Comparison of ENCODE assay signal across 8 mouse cellular contexts in the genomic region with DNA sequence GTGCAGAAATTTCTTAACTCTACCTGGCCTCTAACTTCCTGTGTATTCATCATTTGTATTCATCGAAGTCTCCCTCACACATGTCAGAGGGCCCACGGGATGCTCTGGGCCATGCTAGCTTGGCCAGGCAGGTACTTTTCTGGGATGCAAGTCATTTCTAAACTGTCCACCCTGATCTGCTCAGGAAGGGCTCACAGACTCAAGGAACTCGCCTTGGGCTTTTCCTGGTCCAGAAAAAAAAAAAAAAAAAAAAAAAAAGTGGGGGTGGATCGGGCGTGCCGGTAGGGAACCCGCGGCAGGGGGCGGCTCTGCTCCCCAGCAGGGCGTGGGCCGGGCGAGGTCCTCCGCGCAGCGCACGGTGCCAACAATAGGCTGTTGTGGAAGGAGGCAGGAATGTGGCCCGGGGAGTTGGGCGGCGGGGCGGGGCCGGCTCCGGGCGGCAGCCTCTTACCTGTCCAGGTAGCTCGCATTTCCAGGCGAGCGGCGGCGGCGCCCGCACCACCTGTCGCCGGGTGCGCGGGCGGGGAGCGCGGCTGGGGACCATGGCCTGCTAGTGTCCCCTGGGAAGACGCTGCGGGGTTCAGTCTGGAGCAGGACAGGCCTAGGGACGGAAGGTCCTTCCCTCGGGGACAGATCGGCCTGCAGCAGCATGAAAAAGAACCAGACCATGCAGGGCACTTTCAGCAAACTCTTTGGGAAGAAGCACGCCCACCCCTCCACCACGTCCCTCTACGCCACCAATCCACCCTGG. TPM values are rescaled to one million over a fixed set of nuclear protein-coding genes. Genes with fewer than 3 reads are reported as not detected.
DNase-seq lines count a peak whose midpoint lies in the region; ATAC-seq and TF ChIP-seq lines count a peak whose summit lies in the region.

A gene (plus strand): TSS at position 460 of the 751 bp plus-strand sequence.

- peaks cover 6% of the 10 kb centered on the region; the same call in 1 of the 2 replicates for H3K4me1 ChIP-seq in forebrain, embryonic 14.5 days (ENCODE audit: control insufficient read depth, insufficient read depth, low read length)
- H3K4me1 ChIP-seq in kidney, embryonic 15.5 days = peaks cover 42% of the 10 kb centered on the region
- H3K4me1 ChIP-seq in lung, postnatal 0 days (ENCODE audit: insufficient read depth, low read depth, low read length) = peaks cover 14% of the 10 kb centered on the region; the same call in 1 of the 2 replicates

- H3K27ac ChIP-seq in forebrain, embryonic 14.5 days (ENCODE audit: low read depth, low read length) = no peak within 1 kb of the TSS
- H3K27ac ChIP-seq in kidney, embryonic 15.5 days = peak within 1 kb of the TSS; percentile 52
- peak within 1 kb of the TSS; percentile 84 for H3K27ac ChIP-seq in lung, postnatal 0 days (ENCODE audit: low read length)

- H3K4me3 ChIP-seq in forebrain, embryonic 14.5 days (ENCODE audit: low read depth, low read length) = peak within 1 kb of the TSS; percentile 29
- H3K4me3 ChIP-seq in kidney, embryonic 15.5 days (replicated peaks) = peak within 1 kb of the TSS; percentile 53
- peak within 1 kb of the TSS; percentile 56 for H3K4me3 ChIP-seq in lung, postnatal 0 days (ENCODE audit: low read depth, low read length)

- TF ChIP-seq CTCF in lung, postnatal 0 days (IDR thresholded peaks at IDR 0.05) = peak; percentile 39

- peaks cover 45% of the 10 kb centered on the region for H3K27me3 ChIP-seq in forebrain, embryonic 14.5 days (replicated peaks; ENCODE audit: control insufficient read depth, insufficient read depth, low read length)
- peaks cover 30% of the 10 kb centered on the region for H3K27me3 ChIP-seq in kidney, embryonic 15.5 days
- no peaks in the 10 kb centered on the region for H3K27me3 ChIP-seq in lung, postnatal 0 days (replicated peaks; ENCODE audit: insufficient read depth, low read length)

- peak within 1 kb of the TSS; percentile 35; the same call in 1 of the 2 replicates for H3K9ac ChIP-seq in forebrain, embryonic 14.5 days (ENCODE audit: low read length)
- peak within 1 kb of the TSS; percentile 55 for H3K9ac ChIP-seq in kidney, embryonic 15.5 days
- H3K9ac ChIP-seq in lung, postnatal 0 days (replicated peaks; ENCODE audit: low read depth) = peak within 1 kb of the TSS; percentile 51

- H3K9me3 ChIP-seq in forebrain, embryonic 14.5 days (replicated peaks; ENCODE audit: control insufficient read depth, low read length) = no peaks in the 10 kb centered on the region
- no peaks in the 10 kb centered on the region for H3K9me3 ChIP-seq in kidney, embryonic 15.5 days (replicated peaks)
- H3K9me3 ChIP-seq in lung, postnatal 0 days (ENCODE audit: low read length) = no peaks in the 10 kb centered on the region

- no peak for ATAC-seq in forebrain, embryonic 14.5 days
- ATAC-seq in kidney, embryonic 15.5 days (replicated peaks; ENCODE audit: low FRiP score) = peak; percentile 79
- ATAC-seq in lung, postnatal 0 days = peak; percentile 96
- no peak for ATAC-seq in activated CD4-positive, CD25-positive, alpha-beta regulatory T cell, adult 4 months

- H3K4me2 ChIP-seq in forebrain, embryonic 14.5 days (ENCODE audit: low read length) = peak within 1 kb of the TSS; percentile 52
- H3K4me2 ChIP-seq in kidney, embryonic 15.5 days = peak within 1 kb of the TSS; percentile 88
- H3K4me2 ChIP-seq in lung, postnatal 0 days (replicated peaks; ENCODE audit: low read depth, low read length) = peak within 1 kb of the TSS; percentile 74

- DNase-seq in ovary, postnatal 14 days (ENCODE audit: low spot score) = peak; percentile 52
- no peak for DNase-seq in ovary, postnatal 10 days (ENCODE audit: low spot score)
- no peak for DNase-seq in forebrain, embryonic 14.5 days (ENCODE audit: low spot score)
- DNase-seq in lung, postnatal 0 days (ENCODE audit: low spot score) = peak; percentile 90
- DNase-seq in urinary bladder, adult 18-20 months (ENCODE audit: low spot score in 2 of 2) = peak; percentile 70 to 82
- no peak for DNase-seq in cerebellum, adult 11 months

- WGBS in forebrain, embryonic 14.5 days = under 1% methylated on average over 40 of the region's 45 CpGs
- WGBS in kidney, embryonic 15.5 days = 1% methylated on average over 45 of the region's 45 CpGs
- 2% methylated on average over 42 of the region's 45 CpGs for WGBS in lung, postnatal 0 days

- no peak for TF ChIP-seq EP300 in lung, postnatal 0 days (IDR thresholded peaks at IDR 0.05)

- H3K36me3 ChIP-seq in forebrain, embryonic 14.5 days (ENCODE audit: control insufficient read depth, insufficient read depth, low read length) = no peaks in the 10 kb centered on the region
- no peaks in the 10 kb centered on the region for H3K36me3 ChIP-seq in kidney, embryonic 15.5 days
- no peaks in the 10 kb centered on the region for H3K36me3 ChIP-seq in lung, postnatal 0 days (ENCODE audit: insufficient read depth, low read length)

RNA-seq across cellular contexts. Expression of the gene that starts here (rescaled TPM):
- polyA plus RNA-seq in forebrain, embryonic 14.5 days (2014; fragmentation: Nextera tagmentation; extraction: Ambion mirVana) = 0.18 TPM in 1 of 2 replicates, not detected in the other
- 1.7 and 2.1 TPM in 2 replicates for polyA plus RNA-seq in kidney, embryonic 15.5 days (2015; fragmentation: Nextera tagmentation; extraction: Ambion mirVana)
- polyA plus RNA-seq in lung, postnatal 0 days (2015; fragmentation: Nextera tagmentation; extraction: Ambion mirVana) = 2.8 and 3.3 TPM in 2 replicates
- polyA plus RNA-seq in activated CD4-positive, CD25-positive, alpha-beta regulatory T cell, adult 4 months (2017; shearing (Covaris generic)) = under 1 TPM in 1 of 2 experiments, not detected in 1; 0.15 TPM

Comparison
In these comparisons a context has a peak if more than half of its experiments do, and no peak if none do; other contexts are left out.
1. DNase-seq: peak in ovary, postnatal 14 days (single experiment), lung, postnatal 0 days (single experiment) and urinary bladder, adult 18-20 months (2 of 2); none in ovary, postnatal 10 days (single experiment), forebrain, embryonic 14.5 days (single experiment) and cerebellum, adult 11 months (single experiment).
2. ATAC-seq: peak in kidney, embryonic 15.5 days (single experiment) and lung, postnatal 0 days (single experiment); none in forebrain, embryonic 14.5 days (single experiment) and activated CD4-positive, CD25-positive, alpha-beta regulatory T cell, adult 4 months (single experiment).
3. Peak in every context shown above with its lines, with median percentiles within 50 percentile points of each other: H3K4me2 ChIP-seq, H3K4me3 ChIP-seq and H3K9ac ChIP-seq.